Mouse (Mus musculus) ES-Bruce4 (cell line): ENCODE results near the gene Hbs1l.

ENCODE experiments used
- CTCF ChIP-seq: IDR thresholded peaks from one replicate; pipeline ENCODE4 v1.8.1; 2011; ENCODE audit warnings: low read depth, low read length
- EP300 ChIP-seq: IDR thresholded peaks from 2 replicates; pipeline ENCODE4 v1.6.1; 2011; ENCODE audit warnings: low read depth, low read length; ENCODE audit not compliant: insufficient read depth
- POLR2A ChIP-seq: IDR thresholded peaks from one replicate; pipeline ENCODE4 v1.8.1; 2011; ENCODE audit warnings: low read length; ENCODE audit not compliant: insufficient read depth

DNA sequence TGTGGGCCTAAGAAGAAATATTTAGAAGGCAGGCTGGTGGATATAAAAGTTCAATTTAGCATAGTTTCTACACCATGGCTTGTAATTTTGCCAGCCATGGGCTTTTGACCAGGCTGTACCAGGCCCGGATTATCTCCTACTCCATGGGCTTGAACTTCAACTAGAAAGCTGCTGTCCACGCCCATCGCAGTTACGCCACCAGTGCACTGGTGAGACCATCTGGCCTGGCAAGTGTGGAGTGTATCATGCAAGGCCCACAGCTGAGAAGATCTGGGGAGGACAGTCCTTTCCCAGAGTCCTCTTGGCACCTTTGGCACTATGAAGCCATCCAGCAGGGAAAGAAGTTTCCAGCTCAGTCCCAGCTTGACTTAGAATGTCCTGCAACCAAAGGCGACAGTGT, 120.4 kb downstream of the Hbs1l start:
- no peak for TF ChIP-seq EP300
- no peak for TF ChIP-seq POLR2A
- TF ChIP-seq CTCF: no peak
